Mouse (Mus musculus): Measurements from ENCODE around the gene Rpl22.

DNA sequence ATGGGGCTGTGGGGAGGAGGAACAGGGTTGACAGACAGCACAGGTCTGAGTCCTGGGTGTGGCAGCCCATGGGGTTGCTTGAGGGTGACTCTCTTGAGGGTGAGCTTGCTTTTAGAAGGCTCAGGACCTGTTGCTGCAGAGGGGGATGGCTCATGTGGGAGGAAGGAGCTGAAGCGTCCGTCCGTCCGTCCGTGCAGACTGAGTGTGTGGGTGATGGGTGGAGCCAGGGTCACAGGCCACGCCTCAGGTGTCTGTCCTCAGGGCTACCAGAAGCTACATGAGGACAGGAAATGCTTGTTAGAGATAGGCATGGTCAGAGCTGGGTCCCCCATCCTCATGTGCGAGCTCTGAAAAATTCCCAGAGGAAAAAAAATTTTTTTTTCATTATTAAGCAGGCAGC, 19.1 kb downstream of the Rpl22 start:
- TF ChIP-seq CTCF (IDR thresholded peaks at IDR 0.05; ENCODE audit: control insufficient read depth, insufficient read depth, low read length) (no peak), POLR2A (IDR thresholded peaks at IDR 0.05; ENCODE audit: borderline replicate concordance, control insufficient read depth, low read depth, low read length) (no peak)

Measured in bone marrow, adult 2 months (tissue).